Mouse (Mus musculus) megakaryocyte progenitor cell, adult 5-6 weeks (primary cell): ENCODE measurements around the gene Spp1. TPM values are rescaled to one million over a fixed set of nuclear protein-coding genes. Genes with fewer than 3 reads are reported as not detected.

Experiments used
- total RNA-seq, 2 experiments: library from RNA; stranded (forward) in 1 of 2; stranded (reverse) in 1 of 2; fragments of 157-497, 149-512 nt in 1 of 2; fragments of 200-1000 nt in 1 of 2; gene quantifications; 2 replicates each; pipeline versions ENCODE4 v1.2.3 to v1.2.4; 2015 to 2017

Spp1 gene
- total RNA-seq, 2 experiments from 2014 or later: 5.9 to 9.5 TPM

Other genes with a start within 250 kb of the Spp1 start
- gene Dmp1, start 232.5 kb upstream of the Spp1 start, total RNA-seq (2015): not detected in 2 replicates
- gene Dmp1, start 232.5 kb upstream of the Spp1 start, total RNA-seq (2017): not detected in 2 replicates
- gene Ibsp, start 135.9 kb upstream of the Spp1 start, total RNA-seq (2015): not detected in 2 replicates
- gene Ibsp, start 135.9 kb upstream of the Spp1 start, total RNA-seq (2017): 0.07 TPM in 1 of 2 replicates, not detected in the other
- not detected in 2 replicates for gene Mepe, start 109.8 kb upstream of the Spp1 start, total RNA-seq (2015)
- gene Mepe, start 109.8 kb upstream of the Spp1 start, total RNA-seq (2017): not detected in 2 replicates
- 2.3 and 2.4 TPM in 2 replicates for gene Pkd2, start 24.3 kb downstream of the Spp1 start, total RNA-seq (2015)
- gene Pkd2, start 24.3 kb downstream of the Spp1 start, total RNA-seq (2017): 2.0 and 3.8 TPM in 2 replicates
- 11.3 and 17.8 TPM in 2 replicates for gene BC005561, start 73.2 kb downstream of the Spp1 start, total RNA-seq (2015)
- 10.7 and 14.6 TPM in 2 replicates for gene BC005561, start 73.2 kb downstream of the Spp1 start, total RNA-seq (2017)